ENCODE assay signal across 12 mouse cellular contexts in the genomic region with DNA sequence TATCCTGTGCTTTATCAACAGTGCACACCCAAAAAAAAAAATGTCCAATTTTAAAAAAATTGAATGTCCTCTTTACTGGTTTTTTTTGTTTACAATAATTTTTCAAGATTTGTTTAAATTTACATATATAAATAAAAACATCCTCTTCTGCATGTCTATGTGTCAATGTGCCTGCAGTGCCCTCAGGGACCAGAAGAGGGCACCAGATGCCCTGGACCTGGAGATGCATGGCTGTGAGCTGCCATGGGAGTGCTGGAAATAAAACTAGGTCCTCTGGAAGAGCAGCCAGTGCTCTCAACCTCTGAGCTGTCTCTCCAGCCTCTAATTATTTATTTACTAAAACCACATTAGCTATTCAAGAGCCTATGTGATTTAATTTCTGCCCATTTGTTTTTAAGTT.
DNase-seq lines count a peak whose midpoint lies in the region; ATAC-seq and TF ChIP-seq lines count a peak whose summit lies in the region.
"Had no signal": no experiment of that assay in that cellular context is flagged by ENCODE, and none has a peak within 500 bp of the region (broad histone marks: within the 10 kb centered on the region; RNA-seq: fewer than 3 reads in every experiment).

No protein-coding gene starts in this region.

- H3K4me2 ChIP-seq in kidney, postnatal 0 days (ENCODE audit: low read length): no peak overlapping the region
- H3K4me2 ChIP-seq in kidney, embryonic 16.5 days (replicated peaks; ENCODE audit: low read depth, low read length): no peak overlapping the region
- H3K4me2 ChIP-seq: heart, embryonic 13.5 days; hindbrain, embryonic 15.5 days had no signal

- H3K9ac ChIP-seq in kidney, postnatal 0 days (ENCODE audit: low read depth, low read length): no peak overlapping the region
- H3K9ac ChIP-seq in kidney, embryonic 16.5 days (replicated peaks; ENCODE audit: low read length): no peak overlapping the region
- H3K9ac ChIP-seq: heart, embryonic 13.5 days; hindbrain, embryonic 15.5 days had no signal

- H3K4me1 ChIP-seq in kidney, postnatal 0 days (replicated peaks; ENCODE audit: insufficient read depth, low read length): no peaks in the 10 kb centered on the region
- peaks cover 6% of the 10 kb centered on the region; the same call in 1 of the 2 replicates for H3K4me1 ChIP-seq in kidney, embryonic 16.5 days (ENCODE audit: insufficient read depth, low read length)
- peaks cover 7% of the 10 kb centered on the region for H3K4me1 ChIP-seq in testis, adult 2 months (ENCODE audit: control insufficient read depth, insufficient read depth, low read length)
- peaks cover 10% of the 10 kb centered on the region; the same call in 1 of the 2 replicates for H3K4me1 ChIP-seq in midbrain, embryonic 10.5 days
- H3K4me1 ChIP-seq: hindbrain, embryonic 15.5 days had no signal

- CTCF ChIA-PET in Patski (lab: Charles Lee): interaction anchor here (1.0 to 3.1 kb wide), 8 partner anchors 9 to 195 kb away, joined by 3 to 17 read pairs (median 4); no protein-coding TSS in a partner anchor

- H3K4me3 ChIP-seq in kidney, postnatal 0 days (replicated peaks; ENCODE audit: low read depth, low read length): no peak overlapping the region
- H3K4me3 ChIP-seq in kidney, embryonic 16.5 days (ENCODE audit: low read length): no peak overlapping the region
- no peak overlapping the region for H3K4me3 ChIP-seq in testis, adult 2 months (ENCODE audit: control insufficient read depth, low read depth, low read length)
- H3K4me3 ChIP-seq in midbrain, embryonic 10.5 days: no peak overlapping the region
- H3K4me3 ChIP-seq: erythroblast, embryonic 14.5 days; heart, embryonic 13.5 days; hindbrain, embryonic 15.5 days had no signal

- no peak overlapping the region for H3K27ac ChIP-seq in kidney, postnatal 0 days
- H3K27ac ChIP-seq in kidney, embryonic 16.5 days (ENCODE audit: low read length): no peak overlapping the region
- H3K27ac ChIP-seq in testis, adult 2 months (ENCODE audit: control insufficient read depth, insufficient read depth, low read depth, low read length): no peak overlapping the region
- no peak overlapping the region for H3K27ac ChIP-seq in midbrain, embryonic 10.5 days (replicated peaks)
- H3K27ac ChIP-seq: heart, embryonic 13.5 days; hindbrain, embryonic 15.5 days; macrophage had no signal

- in situ Hi-C loops in Patski (cut with MboI; ENCODE audit: low pct_unique_long_range_greater_than_20kb): no loop called here

- TF ChIP-seq CTCF in kidney, postnatal 0 days (IDR thresholded peaks at IDR 0.05; ENCODE audit: low read depth): peak; percentile 50
- peak; percentile 78; the same call in 1 of the 2 replicates for TF ChIP-seq CTCF in testis, adult 2 months (IDR thresholded peaks at IDR 0.05; ENCODE audit: control insufficient read depth, insufficient read depth, insufficient replicate concordance, low read depth, low read length)
- peak; percentile 62 for TF ChIP-seq CTCF in Patski (IDR thresholded peaks at IDR 0.05)

- H3K36me3 ChIP-seq in kidney, postnatal 0 days (ENCODE audit: insufficient read depth, low read length): no peaks in the 10 kb centered on the region
- no peaks in the 10 kb centered on the region for H3K36me3 ChIP-seq in kidney, embryonic 16.5 days (ENCODE audit: insufficient read depth, low read length)
- H3K36me3 ChIP-seq in testis, adult 2 months (ENCODE audit: control insufficient read depth, insufficient read depth, low read length): no peaks in the 10 kb centered on the region
- H3K36me3 ChIP-seq in splenic B cell, adult 2 months (ENCODE audit: control insufficient read depth, insufficient read depth, low read length, poor library complexity, severe bottlenecking): no peaks in the 10 kb centered on the region
- no peaks in the 10 kb centered on the region for H3K36me3 ChIP-seq in midbrain, embryonic 10.5 days
- H3K36me3 ChIP-seq: hindbrain, embryonic 15.5 days had no signal

- no peaks in the 10 kb centered on the region; the same call in 1 of the 2 replicates for H3K9me3 ChIP-seq in kidney, postnatal 0 days (replicated peaks; ENCODE audit: low read length)
- H3K9me3 ChIP-seq in kidney, embryonic 16.5 days (ENCODE audit: low read length): no peaks in the 10 kb centered on the region
- no peaks in the 10 kb centered on the region for H3K9me3 ChIP-seq in midbrain, embryonic 10.5 days (replicated peaks)
- H3K9me3 ChIP-seq: heart, embryonic 13.5 days; hindbrain, embryonic 15.5 days had no signal

- no peak for TF ChIP-seq POLR2A in testis, adult 2 months (IDR thresholded peaks at IDR 0.05; ENCODE audit: control insufficient read depth, low read depth, low read length)

- no peaks in the 10 kb centered on the region for H3K27me3 ChIP-seq in kidney, postnatal 0 days (ENCODE audit: insufficient read depth, low read length)
- no peaks in the 10 kb centered on the region for H3K27me3 ChIP-seq in kidney, embryonic 16.5 days (ENCODE audit: insufficient read depth, low read length)
- no peaks in the 10 kb centered on the region for H3K27me3 ChIP-seq in testis, adult 2 months (ENCODE audit: control insufficient read depth, insufficient read depth, low read length)
- no peaks in the 10 kb centered on the region for H3K27me3 ChIP-seq in Patski
- no peaks in the 10 kb centered on the region for H3K27me3 ChIP-seq in splenic B cell, adult 2 months (ENCODE audit: control insufficient read depth, insufficient read depth, low read length, poor library complexity, severe bottlenecking)
- H3K27me3 ChIP-seq in midbrain, embryonic 10.5 days (ENCODE audit: low read depth, poor library complexity, severe bottlenecking): no peaks in the 10 kb centered on the region
- H3K27me3 ChIP-seq: heart, embryonic 13.5 days; hindbrain, embryonic 15.5 days had no signal

- POLR2A ChIA-PET in Patski (lab: Charles Lee): interaction anchor here (0.6 to 1.3 kb wide), 5 partner anchors 10 to 67 kb away, joined by 3 to 4 read pairs (median 3); no protein-coding TSS in a partner anchor

- no peak for ATAC-seq in kidney, postnatal 0 days (replicated peaks; ENCODE audit: low FRiP score, low read depth)
- ATAC-seq in kidney, embryonic 16.5 days (ENCODE audit: low FRiP score, low TSS enrichment): no peak
- ATAC-seq in Patski: no peak

- DNase-seq in kidney, postnatal 0 days (ENCODE audit: low spot score): no peak
- DNase-seq in testis, postnatal 10 days (ENCODE audit: low spot score): no peak
- DNase-seq in Patski (ENCODE audit: low read depth, low spot score): no peak
- peak; percentile 49 for DNase-seq in splenic B cell, adult 2 months (ENCODE audit: low read depth, low spot score)
- DNase-seq in midbrain, embryonic 10.5 days (ENCODE audit: low spot score): no peak
- DNase-seq: gastrocnemius, postnatal 10 days had no signal
